Mouse (Mus musculus) megakaryocyte, embryonic 14.5 days (primary cell): ENCODE measurements at regions not wholly inside any gene's neighbourhood (a gene's known extent, or its start where the extent isn't known, plus 50 kb on each side); places are given as distances from the start of the nearest gene placed in this dataset.

Source experiments
- FLI1 ChIP-seq: IDR thresholded peaks from 2 replicates; pipeline ENCODE4 v1.6.1; 2012; ENCODE audit warnings: low read length, inconsistent platforms, mixed read lengths
- GATA1 ChIP-seq: IDR thresholded peaks from 3 replicates; pipeline ENCODE4 v1.6.1; 2012; ENCODE audit warnings: mixed read lengths, low read length, inconsistent platforms, borderline replicate concordance

GRCm38 (mm10) chr8:30511358-30511757 lies 2917.2 kb upstream of the 5930422O12Rik start:
- TF ChIP-seq GATA1 (no peak), FLI1 (no peak)
